Mouse (Mus musculus) heart, embryonic 11.5 days (tissue): ENCODE data around the gene Mettl24. TPM values are rescaled to one million over a fixed set of nuclear protein-coding genes. Genes with fewer than 3 reads are reported as not detected.
"Not testable (repeated sequence)": the region's sequence is repeated elsewhere in the genome, so short reads cannot be mapped to it uniquely, and the experiment has no call there.

Experiments used
- ATAC-seq: fragments of 200-750 bp; cut with Nextera tagmentation; replicated peaks from 2 replicates; pipeline ENCODE4 v1.8.0; 2017; ENCODE audit warnings: moderate library complexity; ENCODE audit not compliant: insufficient number of reproducible peaks, low FRiP score, low TSS enrichment
- H3K27ac ChIP-seq: fragments of 300-500 bp; sonication (generic); 2 replicates; pipeline ENCODE4 v1.5.1; 2014; ENCODE audit warnings: mild to moderate bottlenecking, low read depth, low read length
- H3K27me3 ChIP-seq: fragments of 300-500 bp; sonication (generic); 2 replicates; pipeline ENCODE4 v1.6.1; 2014; ENCODE audit warnings: mild to moderate bottlenecking, low read length, mixed read lengths; ENCODE audit not compliant: control insufficient read depth, insufficient read depth
- H3K36me3 ChIP-seq: fragments of 300-500 bp; sonication (generic); 2 replicates; pipeline ENCODE4 v1.6.1; 2014; ENCODE audit warnings: mild to moderate bottlenecking, low read length, moderate library complexity, mixed read lengths; ENCODE audit not compliant: control insufficient read depth, insufficient read depth
- H3K4me1 ChIP-seq: fragments of 300-500 bp; sonication (generic); 2 replicates; pipeline ENCODE4 v1.6.1; 2014; ENCODE audit warnings: low read length; ENCODE audit not compliant: control insufficient read depth, insufficient read depth
- H3K4me2 ChIP-seq: fragments of 300-500 bp; sonication (generic); 2 replicates; pipeline ENCODE4 v1.6.1; 2014; ENCODE audit warnings: mild to moderate bottlenecking, moderate library complexity
- H3K4me3 ChIP-seq: fragments of 300-500 bp; sonication (generic); 2 replicates; pipeline ENCODE4 v1.5.1; 2014; ENCODE audit warnings: low read depth, low read length
- H3K9ac ChIP-seq: fragments of 300-500 bp; sonication (generic); 2 replicates; pipeline ENCODE4 v1.6.1; 2014; ENCODE audit warnings: mild to moderate bottlenecking, low read depth, low read length, moderate library complexity
- H3K9me3 ChIP-seq: fragments of 300-500 bp; sonication (generic); replicated peaks from 2 replicates; pipeline ENCODE4 v1.6.1; 2016; ENCODE audit warnings: low read length; ENCODE audit not compliant: control insufficient read depth
- WGBS: fragments of 180-500 bp; shearing (Covaris S2); extraction: QIAGEN DNeasy Blood & Tissue Kit; methylation state at CpG from one replicate; pipeline ENCODE4 v1.1.7; 2014; ENCODE audit not compliant: insufficient replicate concordance; 5-methylcytosine and 5-hydroxymethylcytosine counted together
- polyA plus RNA-seq: library from polyadenylated mRNA; unstranded; fragments of >200 nt; fragmentation: Nextera tagmentation; extraction: Ambion mirVana; gene quantifications from 2 replicates; pipeline ENCODE4 v1.2.1, GENCODE M21; 2014

Gene Mettl24
- polyA plus RNA-seq, 1 experiment from 2014 or later: 2.0 TPM

- Histone ChIP-seq H3K9ac (no peak overlapping the region), H3K27ac (no peak overlapping the region), H3K4me1 (no peaks in the 10 kb centered on the region), H3K36me3 (no peaks in the 10 kb centered on the region), H3K9me3 (no peaks in the 10 kb centered on the region), H3K27me3 (no peaks in the 10 kb centered on the region), H3K4me2 (no peak overlapping the region), H3K4me3 (no peak overlapping the region)
- no peak for ATAC-seq
- 37% methylated on average over 2 of the region's 2 CpGs for WGBS
Measured at GRCm38 (mm10) chr10:40777171-40777570, 94.1 kb downstream of the Mettl24 start.

- no peaks in the 10 kb centered on the region for H3K27me3 ChIP-seq
- no peak overlapping the region for H3K27ac ChIP-seq
- no peaks in the 10 kb centered on the region for H3K9me3 ChIP-seq
- H3K4me3 ChIP-seq: no peak overlapping the region
- H3K4me1 ChIP-seq: no peaks in the 10 kb centered on the region
- H3K9ac ChIP-seq: no peak overlapping the region
- no peak for ATAC-seq
- H3K4me2 ChIP-seq: no peak overlapping the region
- WGBS: 81% methylated on average over 4 of the region's 4 CpGs
- no peaks in the 10 kb centered on the region for H3K36me3 ChIP-seq
Measured at GRCm38 (mm10) chr10:40778472-40778871, 95.4 kb downstream of the Mettl24 start.

- Histone ChIP-seq H3K27me3 (no peaks in the 10 kb centered on the region), H3K4me3 (no peak overlapping the region), H3K4me2 (no peak overlapping the region), H3K36me3 (no peaks in the 10 kb centered on the region), H3K9ac (no peak overlapping the region), H3K27ac (no peak overlapping the region), H3K4me1 (no peaks in the 10 kb centered on the region), H3K9me3 (no peaks in the 10 kb centered on the region)
- 68% methylated on average over 3 of the region's 3 CpGs for WGBS
- no peak for ATAC-seq
Measured at GRCm38 (mm10) chr10:40790406-40790805, 107.3 kb downstream of the Mettl24 start.

- H3K9ac ChIP-seq: no peak overlapping the region
- no peaks in the 10 kb centered on the region for H3K27me3 ChIP-seq
- no peaks in the 10 kb centered on the region for H3K36me3 ChIP-seq
- H3K9me3 ChIP-seq: no peaks in the 10 kb centered on the region
- WGBS: 69% methylated on average over 3 of the region's 3 CpGs
- H3K4me2 ChIP-seq: no peak overlapping the region
- H3K4me3 ChIP-seq: no peak overlapping the region
- no peak for ATAC-seq
- H3K27ac ChIP-seq: no peak overlapping the region
- no peaks in the 10 kb centered on the region for H3K4me1 ChIP-seq
Measured at GRCm38 (mm10) chr10:40792115-40792514, 109.0 kb downstream of the Mettl24 start.

GRCm38 (mm10) chr10:40805221-40805620 lies 122.1 kb downstream of the Mettl24 start:
- Histone ChIP-seq H3K9ac (no peak overlapping the region), H3K4me1 (no peaks in the 10 kb centered on the region), H3K36me3 (no peaks in the 10 kb centered on the region), H3K27ac (no peak overlapping the region), H3K27me3 (no peaks in the 10 kb centered on the region), H3K4me3 (no peak overlapping the region), H3K4me2 (no peak overlapping the region), H3K9me3 (no peaks in the 10 kb centered on the region)
- 76% methylated on average over 1 of the region's 1 CpGs for WGBS
- no peak for ATAC-seq

- 79% methylated on average over 4 of the region's 4 CpGs for WGBS
- H3K4me2 ChIP-seq: no peak overlapping the region
- no peak overlapping the region for H3K27ac ChIP-seq
- ATAC-seq: no peak
- H3K27me3 ChIP-seq: no peaks in the 10 kb centered on the region
- H3K36me3 ChIP-seq: no peaks in the 10 kb centered on the region
- H3K4me1 ChIP-seq: no peaks in the 10 kb centered on the region
- H3K9ac ChIP-seq: no peak overlapping the region
- no peaks in the 10 kb centered on the region for H3K9me3 ChIP-seq
- H3K4me3 ChIP-seq: no peak overlapping the region
Measured at GRCm38 (mm10) chr10:40806221-40806620, 123.1 kb downstream of the Mettl24 start.

GRCm38 (mm10) chr10:40809411-40809910 lies 126.4 kb downstream of the Mettl24 start:
- H3K27ac ChIP-seq, H3K36me3 ChIP-seq, H3K9ac ChIP-seq, H3K27me3 ChIP-seq, H3K4me1 ChIP-seq, ATAC-seq, H3K4me3 ChIP-seq, H3K4me2 ChIP-seq, H3K9me3 ChIP-seq: not testable (repeated sequence)
- 43% methylated on average over 5 of the region's 5 CpGs for WGBS

GRCm38 (mm10) chr10:40813627-40814026 lies 130.5 kb downstream of the Mettl24 start:
- H3K4me3 ChIP-seq: no peak overlapping the region
- no peak for ATAC-seq
- no peak overlapping the region for H3K27ac ChIP-seq
- no peaks in the 10 kb centered on the region for H3K9me3 ChIP-seq
- H3K4me1 ChIP-seq: no peaks in the 10 kb centered on the region
- H3K9ac ChIP-seq: no peak overlapping the region
- no peaks in the 10 kb centered on the region for H3K36me3 ChIP-seq
- WGBS: 60% methylated on average over 4 of the region's 4 CpGs
- no peaks in the 10 kb centered on the region for H3K27me3 ChIP-seq
- H3K4me2 ChIP-seq: no peak overlapping the region

- no peaks in the 10 kb centered on the region for H3K27me3 ChIP-seq
- H3K36me3 ChIP-seq: no peaks in the 10 kb centered on the region
- WGBS: 50% methylated on average over 6 of the region's 6 CpGs
- no peak overlapping the region for H3K9ac ChIP-seq
- H3K27ac ChIP-seq: no peak overlapping the region
- ATAC-seq: no peak
- H3K4me2 ChIP-seq: no peak overlapping the region
- H3K9me3 ChIP-seq: no peaks in the 10 kb centered on the region
- no peak overlapping the region for H3K4me3 ChIP-seq
- H3K4me1 ChIP-seq: no peaks in the 10 kb centered on the region
Measured at GRCm38 (mm10) chr10:40816471-40816870, 133.4 kb downstream of the Mettl24 start.
